Mouse (Mus musculus) adrenal gland, adult 18-20 months (tissue): Measurements from ENCODE around the gene Bbs2. TPM values are rescaled to one million over a fixed set of nuclear protein-coding genes. Genes with fewer than 3 reads are reported as not detected.

Experiments
- total RNA-seq, 2 experiments: library from RNA; stranded (reverse); gene quantifications; 1 replicate in 1 of 2; 2 replicates in 1 of 2; pipeline ENCODE4 v1.2.3; 2021

Bbs2 gene
- total RNA-seq, 2 experiments from 2014 or later: 20.1 to 21.4 TPM

Other genes with a start within 250 kb of the Bbs2 start
- gene Amfr, start 86.1 kb downstream of the Bbs2 start, total RNA-seq: 100 to 1,000 TPM; 174 to 283 TPM
- gene Nudt21, start 61.9 kb downstream of the Bbs2 start, total RNA-seq: 10 to 100 TPM; 29.4 to 33.1 TPM
- gene Ogfod1, start 61.7 kb downstream of the Bbs2 start, total RNA-seq: 10 to 100 TPM; 19.5 to 20.1 TPM
- gene Mt4, start 38.3 kb upstream of the Bbs2 start, total RNA-seq: not detected
- gene Mt3, start 53.7 kb upstream of the Bbs2 start, total RNA-seq: 1 to 10 TPM; 4.5 to 7.2 TPM
- 100 to 1,000 TPM; 203 to 204 TPM for gene Mt2, start 73.7 kb upstream of the Bbs2 start, total RNA-seq
- gene Mt1, start 80.2 kb upstream of the Bbs2 start, total RNA-seq: 100 to 1,000 TPM; 291 to 329 TPM
- gene Nup93, start 115.6 kb upstream of the Bbs2 start, total RNA-seq: 10 to 100 TPM; 10.7 to 11.3 TPM
- gene Slc12a3, start 230.3 kb upstream of the Bbs2 start, total RNA-seq: under 1 TPM in 1 of 2 experiments, not detected in 1; 0.13 TPM